Mouse (Mus musculus): ENCODE measurements around the gene Mapk11.

DNA sequence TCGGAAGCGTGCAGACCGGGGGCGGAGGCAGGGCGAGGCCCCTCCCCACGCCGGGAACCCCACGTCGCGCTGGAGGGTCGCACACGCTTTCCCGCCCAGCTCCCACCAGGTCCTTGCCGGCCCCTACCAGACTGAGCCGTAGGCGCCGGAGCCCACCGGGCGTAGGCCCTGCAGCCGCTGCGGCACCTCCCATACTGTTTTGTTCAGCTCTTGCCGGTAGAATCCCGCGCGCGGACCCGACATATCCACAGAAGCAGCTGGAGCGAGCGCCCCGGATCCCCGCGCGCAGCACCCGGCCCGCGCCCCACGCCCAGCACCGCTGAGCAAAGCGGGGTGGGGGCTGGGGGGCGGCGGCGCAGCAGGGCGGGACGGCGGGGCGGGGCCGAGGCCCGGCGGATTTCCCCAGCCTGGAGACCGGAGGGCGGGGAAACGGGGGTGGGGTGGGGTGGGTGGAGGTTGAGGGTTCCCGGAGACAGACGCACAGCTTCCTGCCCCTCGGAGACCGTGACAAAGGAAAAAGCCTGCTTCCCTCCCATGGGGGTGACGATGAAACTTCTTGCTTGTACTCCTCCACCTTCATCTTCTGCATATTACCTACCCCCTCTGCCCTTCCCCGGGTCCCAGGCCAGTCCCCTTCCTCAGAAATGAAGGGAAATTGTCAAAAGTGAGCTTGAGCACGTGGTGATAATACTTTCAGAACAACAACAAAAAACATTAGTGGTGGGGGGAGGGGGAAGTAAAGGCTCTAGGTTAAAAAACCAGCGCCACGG is at the start of gene Mapk11:
- TF ChIP-seq POLR2A (IDR thresholded peaks at IDR 0.05; ENCODE audit: low read depth, low read length) (no peak), CTCF (conservative IDR thresholded peaks at IDR 0.05; ENCODE audit: insufficient read depth, insufficient read length, low read depth, low read length) (no peak)

Data from kidney, adult 2 months (tissue).